Mouse (Mus musculus): ENCODE data around the gene Galntl5.
"Not testable (repeated sequence)": the region's sequence is repeated elsewhere in the genome, so short reads cannot be mapped to it uniquely, and the experiment has no call there.

The Galntl5 gene

GRCm38 (mm10) chr5:25190521-25190920 lies 9.3 kb downstream of the Galntl5 start:
- DNase-seq (ENCODE audit: low spot score in 2 of 2), result no peak

- no peak for DNase-seq (ENCODE audit: low spot score in 2 of 2)
Observed at GRCm38 (mm10) chr5:25211872-25212271, 30.6 kb downstream of the Galntl5 start.

GRCm38 (mm10) chr5:25213216-25213615 lies 32.0 kb downstream of the Galntl5 start:
- not testable (repeated sequence) for DNase-seq (ENCODE audit: low spot score in 2 of 2)

- DNase-seq (ENCODE audit: low spot score in 2 of 2), result no peak
Observed at GRCm38 (mm10) chr5:25215006-25215405, 33.7 kb downstream of the Galntl5 start.

GRCm38 (mm10) chr5:25221604-25222003 lies 40.3 kb downstream of the Galntl5 start, which contains the start of gene Galnt11:
Gene Galnt11, plus strand, starts transcription at chr5:25221904.
- no peak for DNase-seq (ENCODE audit: low spot score in 2 of 2)

- peak; percentile 78 to 85 for DNase-seq (ENCODE audit: low spot score in 2 of 2)
Observed at GRCm38 (mm10) chr5:25222752-25223702, 41.8 kb downstream of the Galntl5 start, which contains the start of gene E130116L18Rik. Gene E130116L18Rik, minus strand, starts transcription at chr5:25223153.

- DNase-seq (ENCODE audit: low spot score in 2 of 2), result not testable (repeated sequence)
Observed at GRCm38 (mm10) chr5:25224377-25224776, 43.1 kb downstream of the Galntl5 start.

- no peak for DNase-seq (ENCODE audit: low spot score in 2 of 2)
Observed at GRCm38 (mm10) chr5:25243101-25243500, 61.8 kb downstream of the Galntl5 start.

GRCm38 (mm10) chr5:25245806-25246472 lies 64.7 kb downstream of the Galntl5 start:
- DNase-seq (ENCODE audit: low spot score in 2 of 2), result no peak

- DNase-seq (ENCODE audit: low spot score in 2 of 2), result no peak
Observed at GRCm38 (mm10) chr5:25246473-25246865, 65.2 kb downstream of the Galntl5 start.

- DNase-seq (ENCODE audit: low spot score in 2 of 2), result no peak
Observed at GRCm38 (mm10) chr5:25247036-25247435, 65.8 kb downstream of the Galntl5 start.

GRCm38 (mm10) chr5:25252423-25252822 lies 71.2 kb downstream of the Galntl5 start:
- no peak for DNase-seq (ENCODE audit: low spot score in 2 of 2)

- DNase-seq (ENCODE audit: low spot score in 2 of 2), result no peak
Observed at GRCm38 (mm10) chr5:25252825-25253544, 71.7 kb downstream of the Galntl5 start.

GRCm38 (mm10) chr5:25254491-25254890 lies 73.2 kb downstream of the Galntl5 start:
- DNase-seq (ENCODE audit: low spot score in 2 of 2), result no peak

- DNase-seq (ENCODE audit: low spot score in 2 of 2), result no peak
Observed at GRCm38 (mm10) chr5:25256686-25257085, 75.4 kb downstream of the Galntl5 start.

- DNase-seq (ENCODE audit: low spot score in 2 of 2), result no peak
Observed at GRCm38 (mm10) chr5:25261452-25261851, 80.2 kb downstream of the Galntl5 start.

- DNase-seq (ENCODE audit: low spot score in 2 of 2), result no peak
Observed at GRCm38 (mm10) chr5:25262266-25262665, 81.0 kb downstream of the Galntl5 start.

GRCm38 (mm10) chr5:25268258-25268888 lies 87.1 kb downstream of the Galntl5 start:
- DNase-seq (ENCODE audit: low spot score in 2 of 2), result no peak
